Mouse (Mus musculus): ENCODE data around the gene Slc22a3.

The Slc22a3 gene

DNA sequence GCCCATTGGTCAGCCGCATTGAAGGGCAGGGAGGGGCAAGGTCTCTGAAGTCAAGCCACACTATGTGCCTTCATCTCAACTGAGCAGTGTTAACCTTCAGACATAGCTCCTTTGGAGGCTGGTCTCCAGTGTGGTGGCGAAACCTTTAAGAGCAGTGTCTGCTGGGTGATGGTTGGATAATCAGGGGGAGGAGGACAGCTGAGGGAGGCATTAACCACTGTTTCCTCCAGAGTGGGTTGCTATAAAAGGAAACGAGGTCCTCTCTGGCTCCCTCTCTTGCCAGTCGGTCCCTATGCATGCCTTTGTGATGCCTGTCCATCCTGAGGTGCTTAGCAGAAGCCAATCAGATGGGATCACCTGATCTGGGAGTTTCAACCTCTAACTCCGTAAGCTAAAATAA is 38.8 kb downstream of the Slc22a3 start:
- no peak for DNase-seq (ENCODE audit: low read depth)

DNA sequence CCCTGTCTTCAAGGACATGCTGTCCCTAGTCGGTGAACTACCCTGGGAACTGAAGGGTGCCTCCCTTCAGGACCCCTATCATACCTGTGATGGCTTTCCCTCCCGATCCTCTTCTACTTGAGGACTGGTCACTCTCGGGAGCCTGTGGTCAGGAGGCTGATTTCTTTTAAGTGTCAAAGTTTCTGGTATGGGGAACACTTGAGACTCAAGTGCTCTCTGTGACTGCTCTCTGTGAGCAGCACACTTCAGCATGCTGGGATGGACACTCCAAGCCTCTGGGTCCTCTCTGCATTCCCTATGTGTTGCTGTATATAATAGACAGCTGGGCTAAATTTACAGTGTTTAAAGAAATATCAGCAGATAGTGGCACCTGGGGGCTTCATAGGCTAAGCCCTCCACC is 39.9 kb downstream of the Slc22a3 start:
- no peak for DNase-seq (ENCODE audit: low read depth)

DNA sequence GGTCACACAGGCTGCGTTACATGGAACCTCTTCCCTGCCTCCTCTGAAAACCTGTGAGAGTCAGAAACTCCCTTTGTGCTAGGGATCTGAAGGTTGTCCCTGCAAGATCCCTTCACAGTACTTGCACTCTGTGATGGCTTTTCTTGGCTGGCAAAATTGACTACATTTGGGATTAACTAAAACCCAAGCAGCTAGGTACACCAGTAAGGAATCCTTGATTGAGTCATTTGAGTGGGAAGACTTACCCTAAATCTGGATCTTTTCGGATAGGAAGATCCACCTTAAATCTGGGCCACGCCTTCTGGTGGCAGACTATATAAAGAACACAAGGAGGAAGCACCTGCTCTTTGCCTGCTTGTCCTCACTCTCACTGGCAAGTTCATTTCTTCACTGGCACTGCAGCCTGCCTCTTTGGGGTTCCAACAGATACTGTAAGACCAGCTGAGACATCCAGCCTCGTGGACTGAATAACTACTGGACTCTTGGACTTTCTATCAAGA is 41.0 kb downstream of the Slc22a3 start:
- no peak for DNase-seq (ENCODE audit: low read depth)

DNA sequence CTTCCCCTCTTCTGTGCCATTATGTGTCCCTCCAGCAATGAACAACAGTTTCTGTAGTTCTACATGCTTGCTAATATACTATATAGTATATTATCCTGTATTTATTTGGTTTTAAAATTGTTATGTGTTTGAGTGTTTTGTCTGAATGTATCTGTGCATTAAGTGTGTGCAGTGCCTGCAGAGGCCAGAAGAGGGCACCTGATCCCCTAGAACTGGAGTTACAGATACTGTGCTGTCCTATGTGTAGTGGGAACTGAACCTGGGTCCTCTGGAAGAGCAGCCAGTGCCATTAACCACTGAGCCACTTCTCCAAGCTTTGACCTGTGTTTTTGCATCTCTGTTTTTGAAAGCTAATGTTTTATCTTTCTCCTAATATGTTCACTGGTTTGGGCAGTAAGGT is 46.3 kb downstream of the Slc22a3 start:
- no peak for DNase-seq (ENCODE audit: low read depth)

DNA sequence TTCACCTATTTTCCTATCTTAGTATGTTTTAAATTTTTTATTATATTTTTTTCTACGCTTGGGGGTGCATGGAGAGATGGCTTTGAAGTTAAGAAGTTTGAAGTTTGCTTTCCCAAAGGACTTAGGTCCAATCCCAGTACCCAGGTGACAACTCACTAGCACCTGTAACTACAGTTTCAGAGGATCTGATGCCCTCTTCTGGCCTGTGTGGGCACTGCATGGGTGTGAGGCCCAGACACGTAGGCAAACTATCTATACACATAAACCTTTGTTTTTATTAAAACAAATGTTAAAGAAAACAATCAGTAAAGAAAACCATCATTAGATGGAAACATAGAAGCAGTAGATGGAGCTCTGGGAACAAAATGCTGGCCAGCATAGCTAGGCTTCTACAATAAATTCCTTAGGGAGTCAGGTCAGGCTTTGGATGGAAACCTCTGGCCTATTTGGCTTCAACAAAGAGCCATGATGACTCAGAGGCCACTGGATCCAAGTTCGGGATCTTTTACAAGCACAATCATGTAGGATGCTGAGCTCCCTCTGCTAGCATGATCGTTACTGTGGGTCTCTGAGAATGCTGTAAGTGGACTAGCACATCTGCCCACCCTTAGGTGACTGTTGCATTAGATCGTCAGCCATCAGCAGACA is 52.2 kb downstream of the Slc22a3 start:
- DNase-seq (ENCODE audit: low read depth): peak; percentile 35

DNA sequence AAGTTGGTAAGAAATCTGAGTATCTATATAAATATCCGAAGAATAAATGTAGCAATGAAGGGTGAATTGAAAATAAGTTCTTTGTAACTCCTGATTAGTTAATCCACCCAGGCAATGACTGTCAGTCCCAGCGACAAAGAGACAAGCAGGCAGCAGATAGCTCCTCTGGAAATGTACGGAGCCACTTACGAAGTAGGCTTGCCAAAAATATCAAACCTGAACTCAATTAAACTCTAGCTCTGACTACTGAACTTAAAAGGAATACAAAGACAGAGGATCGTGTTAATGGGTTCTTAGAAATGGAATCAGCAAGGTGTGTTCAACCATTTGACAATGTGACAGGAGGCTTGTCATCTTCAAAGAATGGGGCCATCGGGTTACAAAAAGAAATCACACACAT is 53.8 kb downstream of the Slc22a3 start:
- no peak for DNase-seq (ENCODE audit: low read depth)

DNA sequence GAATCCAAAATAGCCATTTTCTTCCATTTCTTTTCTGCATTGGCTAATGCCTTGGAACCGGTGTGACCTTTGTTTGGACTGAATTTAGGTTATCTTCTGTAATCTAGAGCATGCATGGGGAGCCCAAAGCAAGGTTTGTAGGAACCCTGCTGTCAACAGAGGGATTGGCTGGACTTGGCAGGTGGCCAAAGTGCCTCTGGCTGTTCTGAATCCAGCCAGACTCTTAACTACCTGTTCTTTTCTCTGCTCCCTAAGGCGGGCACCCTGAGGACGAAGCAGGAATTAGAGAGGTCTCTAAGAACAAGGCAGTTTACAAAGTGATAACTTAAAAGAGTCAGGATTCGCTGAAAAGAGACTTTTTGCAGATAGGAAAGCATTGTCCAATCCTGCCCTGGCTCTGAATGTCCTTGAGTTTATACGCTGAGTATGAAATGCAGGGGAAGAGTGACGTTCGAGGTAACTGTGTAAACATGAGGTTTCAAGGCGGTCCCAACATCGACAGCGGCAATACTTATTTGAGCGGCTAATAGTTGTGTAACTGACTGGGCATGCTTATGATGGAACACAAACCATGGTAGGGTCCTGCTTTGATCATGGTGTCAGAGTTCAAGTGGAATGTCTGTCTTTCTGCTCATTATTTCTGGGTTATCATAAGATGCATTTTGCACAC is 54.5 kb downstream of the Slc22a3 start:
- no peak for DNase-seq (ENCODE audit: low read depth)

DNA sequence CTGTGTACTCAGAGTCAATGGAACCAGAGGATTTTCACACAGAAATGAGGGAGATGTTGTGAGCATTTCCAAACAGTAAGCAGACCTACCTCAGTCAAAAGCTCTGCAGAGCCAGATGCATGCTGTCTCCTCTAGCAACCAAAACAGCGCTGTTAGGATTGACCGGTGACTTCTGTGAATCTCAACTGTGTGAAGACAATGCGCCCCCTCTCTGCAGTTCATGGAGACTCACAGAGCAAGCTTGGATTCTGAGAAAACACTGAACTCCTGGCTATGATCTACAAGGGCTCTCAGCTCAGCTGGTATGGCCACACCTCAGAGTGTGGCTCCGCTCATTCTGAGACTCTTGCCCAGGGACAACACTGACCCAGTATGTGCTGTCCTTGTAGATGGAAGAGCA is 56.3 kb downstream of the Slc22a3 start:
- DNase-seq (ENCODE audit: low read depth): no peak

DNA sequence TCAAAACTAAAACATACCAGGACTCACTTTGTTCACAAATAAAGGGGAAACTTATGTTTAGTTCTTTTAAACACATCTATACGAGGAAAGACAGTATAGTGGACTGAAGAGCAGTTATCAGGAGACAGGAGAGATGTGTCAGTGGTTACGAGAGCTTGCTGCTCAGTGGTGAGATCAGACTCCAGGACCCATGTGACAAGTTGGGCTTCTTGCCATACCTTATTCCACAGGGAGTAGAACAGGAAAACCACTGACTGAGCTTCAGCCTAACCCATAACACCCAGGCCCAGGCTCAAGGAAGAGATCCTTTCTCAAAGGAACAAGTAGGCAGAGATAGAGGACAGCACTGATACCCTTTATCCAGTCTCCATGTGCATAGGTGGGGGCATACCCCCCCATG is 62.9 kb downstream of the Slc22a3 start:
- no peak for DNase-seq (ENCODE audit: low read depth)

DNA sequence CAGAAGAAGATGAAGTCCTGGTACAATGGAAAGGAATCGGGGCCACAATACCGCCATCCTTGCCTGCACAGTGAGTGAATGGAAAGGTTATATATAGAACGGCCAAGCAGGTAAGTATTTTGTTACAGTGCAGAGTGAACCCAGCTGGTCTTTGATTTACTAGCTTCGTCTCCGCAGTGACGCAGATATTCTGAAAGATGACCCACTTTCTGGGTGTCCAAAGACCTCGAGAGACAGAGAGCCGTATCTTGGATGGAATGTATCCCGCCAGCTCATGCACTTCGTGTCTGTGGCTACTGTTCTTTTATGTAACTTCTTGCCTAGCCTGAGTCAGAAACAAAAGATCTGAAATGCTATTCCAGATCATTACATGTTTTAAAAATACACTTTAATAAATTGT is 69.7 kb downstream of the Slc22a3 start:
- DNase-seq (ENCODE audit: low read depth): no peak

DNA sequence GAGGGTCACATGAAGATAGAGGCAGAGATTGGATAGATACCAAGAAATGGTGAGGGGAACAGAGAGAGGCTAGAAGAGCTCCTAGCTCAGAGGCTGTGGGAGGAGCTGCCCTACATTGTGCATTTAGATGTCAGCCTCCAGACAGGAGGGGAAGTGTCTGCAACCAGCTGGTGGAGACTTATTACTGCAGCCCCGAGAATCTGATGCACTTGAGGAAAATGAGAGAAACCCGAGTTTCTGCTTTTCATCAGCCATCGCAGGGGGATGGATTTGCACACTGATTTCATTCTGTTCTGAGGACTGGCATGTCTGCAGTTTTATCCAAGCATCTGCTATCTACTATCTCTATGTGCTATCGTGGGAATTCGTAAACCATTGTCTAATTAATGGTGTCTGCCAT is 75.8 kb downstream of the Slc22a3 start:
- no peak for DNase-seq (ENCODE audit: low read depth)

DNA sequence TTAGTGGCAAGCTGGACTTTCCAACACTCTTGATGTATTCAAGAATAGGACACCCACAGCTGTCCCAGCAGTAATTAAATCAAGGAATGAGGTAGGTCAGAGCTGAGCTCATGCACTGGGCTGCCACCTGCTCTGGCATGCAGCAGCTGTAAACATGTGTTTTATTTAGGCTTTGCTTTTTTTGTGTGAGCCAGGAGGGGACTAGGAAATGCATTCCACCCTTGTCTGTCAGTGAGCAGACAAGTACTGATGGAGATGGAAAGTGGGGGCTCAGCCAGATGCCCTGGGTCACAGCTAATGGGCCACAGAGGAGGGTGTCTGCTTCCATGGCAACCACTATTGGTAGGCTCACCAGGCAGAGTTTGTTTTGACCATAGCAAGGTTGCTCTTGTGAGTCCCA is 79.1 kb downstream of the Slc22a3 start:
- no peak for DNase-seq (ENCODE audit: low read depth)

DNA sequence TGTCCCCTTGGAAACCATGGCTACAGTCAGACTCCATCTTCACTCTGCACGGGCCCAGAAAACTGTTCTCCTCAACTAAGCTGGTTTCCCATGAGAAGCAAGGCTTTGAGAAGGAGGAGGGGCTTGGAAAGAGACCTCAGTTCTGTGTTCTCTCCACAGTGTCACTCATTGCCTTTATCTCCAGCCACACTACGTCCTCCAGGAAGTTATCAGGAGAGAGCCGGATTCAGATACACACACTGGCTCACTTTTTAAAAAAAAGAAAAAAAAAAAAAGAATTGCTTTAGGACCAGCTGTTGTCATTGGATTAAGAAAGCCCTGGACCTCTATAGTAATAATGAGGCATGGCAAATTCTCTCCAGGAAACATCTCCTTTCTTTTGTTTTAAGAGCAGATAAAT is 80.3 kb downstream of the Slc22a3 start:
- no peak for DNase-seq (ENCODE audit: low read depth)

DNA sequence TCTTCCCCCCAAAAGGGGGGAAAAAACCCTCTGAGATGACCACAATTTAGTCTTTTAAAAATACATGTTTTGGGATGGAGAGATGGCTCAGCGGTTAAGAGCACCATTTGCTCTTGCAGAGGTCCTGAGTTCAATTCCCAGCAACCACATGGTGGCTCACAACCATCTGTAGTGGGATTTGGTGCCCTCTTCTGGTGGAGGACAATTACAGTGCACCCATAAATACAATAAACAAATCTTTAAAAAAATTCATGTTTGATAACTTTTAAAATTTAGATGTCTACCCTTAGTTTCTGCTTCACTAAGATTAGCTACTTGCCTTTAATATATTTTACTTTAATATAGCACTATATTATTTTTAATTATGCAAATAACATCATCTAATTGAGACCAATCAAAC is 85.4 kb downstream of the Slc22a3 start:
- DNase-seq (ENCODE audit: low read depth): no peak

DNA sequence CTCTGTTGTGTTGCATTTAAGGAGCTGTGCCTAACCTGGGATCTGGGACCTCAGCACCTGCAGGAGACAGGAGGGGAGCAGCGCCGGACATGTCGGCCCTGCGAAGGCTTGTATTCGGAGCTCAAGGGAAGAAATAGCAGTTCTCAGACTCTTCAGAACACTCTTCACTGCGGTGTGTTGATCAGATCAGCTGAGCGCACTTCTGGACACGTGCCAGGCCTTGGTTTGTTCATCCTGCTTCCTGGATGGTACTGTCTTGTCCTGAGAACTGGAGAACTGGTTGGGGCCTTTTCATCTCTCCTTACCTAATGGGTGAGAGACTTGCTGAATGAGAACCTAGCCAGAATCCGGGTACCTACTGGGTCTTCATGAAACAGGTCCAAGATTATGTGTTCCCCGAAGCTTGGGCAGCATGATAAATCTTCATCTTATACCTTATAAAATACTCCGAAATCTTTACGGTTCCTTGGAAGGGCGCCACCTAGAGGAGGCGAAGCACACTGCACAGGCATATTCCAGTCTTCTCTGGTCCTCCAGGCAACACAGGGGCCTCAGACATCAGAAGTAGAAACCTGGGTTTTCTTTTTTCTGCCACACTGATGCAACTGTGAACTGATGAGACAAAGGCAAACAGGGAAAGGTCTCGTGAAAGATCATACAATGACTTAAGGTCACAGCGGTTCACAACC is 86.5 kb downstream of the Slc22a3 start:
- DNase-seq (ENCODE audit: low read depth): peak; percentile 36

DNA sequence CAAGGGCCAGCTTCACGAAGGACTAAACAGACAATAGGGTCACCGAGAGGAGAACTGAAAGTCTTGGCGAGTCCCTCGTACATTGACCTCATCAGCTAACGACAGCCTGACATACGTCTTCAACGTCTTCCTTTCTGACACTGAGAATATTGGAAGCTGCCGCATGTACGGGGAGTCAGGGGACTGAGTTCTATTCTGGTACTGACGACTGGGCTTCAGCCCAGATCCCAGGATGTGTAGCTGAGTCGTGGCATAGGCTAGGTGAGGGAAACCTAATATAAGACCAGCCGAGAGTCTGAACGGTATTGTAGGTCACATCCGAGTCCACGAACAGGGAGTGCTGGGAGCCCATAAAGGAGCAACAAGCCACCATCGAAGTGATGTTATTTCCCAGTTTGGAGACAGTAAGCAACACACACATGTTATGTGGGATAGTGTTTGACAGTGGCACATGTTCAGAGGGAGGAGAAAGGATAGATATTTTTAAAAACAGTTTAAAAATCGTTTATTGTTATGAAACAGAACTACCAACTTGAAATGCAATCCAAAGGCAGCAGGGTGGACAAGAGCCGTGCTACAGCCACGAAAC is 87.9 kb downstream of the Slc22a3 start:
- DNase-seq (ENCODE audit: low read depth): no peak

DNA sequence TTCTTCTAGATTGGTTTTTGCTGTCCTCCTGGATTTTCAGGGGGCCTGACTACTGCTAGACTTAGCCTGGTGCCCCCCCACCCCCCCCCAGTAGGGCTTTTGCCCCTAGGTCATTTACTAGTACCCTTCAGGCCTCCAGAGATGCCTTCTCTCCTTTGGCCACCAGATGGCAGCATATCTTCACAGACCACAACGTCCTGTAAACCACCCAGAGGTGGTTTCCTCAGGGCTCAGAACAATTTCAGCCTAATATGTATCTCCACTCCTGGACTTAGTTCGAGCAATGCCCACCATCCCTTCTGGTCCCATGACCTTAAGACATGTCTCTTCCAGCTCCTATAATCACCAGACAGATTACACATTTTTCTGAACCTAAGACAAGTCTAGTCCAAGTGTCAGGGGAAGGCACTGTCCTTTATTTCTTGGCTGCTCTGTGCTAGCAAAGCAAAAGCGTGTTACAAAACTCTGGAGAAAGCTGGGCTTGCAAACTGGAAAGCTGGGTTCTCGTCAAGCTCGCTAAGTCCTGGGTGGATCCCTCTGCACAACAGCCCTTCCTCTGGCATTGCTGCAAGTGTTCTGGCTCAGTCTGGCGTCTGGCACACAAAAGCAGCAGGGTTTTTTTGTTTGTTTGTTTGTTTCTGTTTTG is 91.1 kb downstream of the Slc22a3 start:
- peak; percentile 78 for DNase-seq (ENCODE audit: low read depth)

DNA sequence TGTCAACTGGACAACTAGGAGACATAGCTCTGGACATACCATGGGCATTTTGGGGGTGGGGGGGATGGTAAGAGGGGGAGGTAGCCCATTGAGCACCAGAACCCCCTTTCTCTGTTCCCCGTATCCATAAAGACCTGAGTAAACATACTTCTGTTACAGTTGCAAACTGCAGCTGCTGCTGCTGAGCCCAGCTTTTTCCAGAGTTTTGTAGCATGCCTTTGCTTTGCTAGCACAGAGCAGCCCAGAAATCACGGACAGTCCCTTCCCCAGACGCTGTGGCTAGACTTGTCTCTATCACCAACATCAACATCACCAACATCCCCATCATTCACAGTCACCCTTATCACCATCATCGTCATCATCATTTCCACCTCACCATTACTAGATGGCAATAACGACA is 91.8 kb downstream of the Slc22a3 start:
- no peak for DNase-seq (ENCODE audit: low read depth)

DNA sequence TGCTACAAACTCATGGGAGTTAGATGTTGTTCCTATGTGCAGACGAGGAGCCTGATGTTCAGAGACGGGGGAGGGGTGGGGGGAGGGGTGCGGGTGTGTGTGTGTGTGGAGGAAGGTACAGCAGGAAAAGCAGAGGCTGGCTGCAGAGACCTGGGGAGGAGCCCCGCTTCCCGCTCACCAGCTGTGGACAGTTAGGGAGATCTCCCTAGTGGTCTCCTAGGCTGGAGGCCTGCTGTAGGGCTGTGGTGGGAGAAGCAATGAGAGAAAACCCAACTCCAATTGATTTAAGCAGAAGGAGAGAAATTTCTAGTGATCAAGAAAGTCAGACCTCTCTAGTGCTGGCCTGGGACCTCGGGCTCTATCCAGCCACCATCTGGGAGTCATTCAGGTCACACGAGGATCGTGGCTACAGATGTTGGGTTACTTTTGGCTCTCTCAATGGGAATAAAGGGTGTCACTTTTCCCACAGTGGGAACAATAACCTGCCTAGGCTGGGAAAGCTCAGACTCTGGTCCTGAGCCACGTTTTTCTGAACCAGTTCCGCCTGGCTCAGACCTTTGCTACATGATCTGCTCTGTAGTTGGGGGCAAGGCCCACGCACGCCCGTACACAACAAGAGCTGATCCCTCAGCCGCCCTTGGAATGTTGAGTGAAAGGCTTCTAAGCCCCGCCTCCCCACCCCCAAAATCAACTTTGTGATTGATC is 92.3 kb downstream of the Slc22a3 start:
- DNase-seq (ENCODE audit: low read depth): no peak

DNA sequence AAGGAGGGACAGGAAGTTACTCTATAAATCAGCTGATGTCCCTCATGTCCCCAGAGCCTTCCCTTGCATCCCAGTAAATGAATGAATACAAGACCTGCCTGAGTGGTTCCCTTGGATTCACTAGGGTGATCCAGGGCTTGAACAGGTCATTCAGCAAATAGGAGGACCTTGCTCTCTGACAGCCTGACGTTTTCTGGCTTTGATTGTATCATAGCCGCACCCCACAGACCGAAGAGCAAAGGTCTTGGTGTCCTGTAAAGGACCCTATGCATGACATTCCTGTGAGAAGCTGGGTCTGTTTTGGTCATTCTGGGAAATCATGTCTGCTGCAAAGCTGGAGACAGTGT is 94.6 kb downstream of the Slc22a3 start:
- no peak for DNase-seq (ENCODE audit: low read depth)

DNA sequence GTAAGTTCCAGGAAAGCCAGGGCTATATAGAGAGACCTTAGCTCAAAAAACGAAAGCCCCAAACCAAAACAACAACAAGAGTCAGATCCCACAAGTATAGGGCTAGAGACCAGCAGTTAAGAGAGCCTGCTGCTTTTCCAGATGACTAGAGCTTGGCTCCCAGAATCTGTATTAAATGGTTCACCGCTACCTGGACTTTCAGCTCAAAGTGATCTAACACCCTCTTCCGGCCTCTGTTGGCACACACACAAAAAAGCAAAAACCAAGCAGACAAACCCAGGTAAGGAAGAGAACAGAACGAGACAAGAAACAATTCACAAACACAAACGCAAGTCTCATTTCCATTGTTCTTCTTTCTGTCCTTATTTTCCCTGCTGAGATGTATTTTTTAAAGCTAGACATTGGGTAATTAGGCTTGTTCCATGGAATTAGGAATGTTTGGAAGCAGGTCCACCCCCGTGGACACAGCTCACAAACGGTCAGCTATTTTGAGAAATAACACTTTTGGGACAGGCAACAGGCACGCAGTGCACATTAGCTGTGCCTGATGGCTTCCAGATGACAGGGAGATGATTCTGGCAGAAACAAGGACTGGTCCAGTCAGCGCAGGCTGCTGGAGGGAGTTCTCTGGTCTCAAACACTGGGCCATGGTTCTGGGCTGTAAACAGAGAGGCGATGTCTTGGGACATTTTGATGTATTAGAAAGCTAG is 95.2 kb downstream of the Slc22a3 start:
- DNase-seq (ENCODE audit: low read depth): no peak

All from naive thymus-derived CD4-positive, alpha-beta T cell, adult 2 months (primary cell).